Mouse (Mus musculus): ENCODE measurements around the gene Chl1. TPM values are rescaled to one million over a fixed set of nuclear protein-coding genes. Genes with fewer than 3 reads are reported as not detected.

Gene Chl1
- polyA plus RNA-seq, 1 experiment from 2014 or later: 137 TPM

GRCm38 (mm10) chr6:103511290-103511971 lies 1.0 kb downstream of the Chl1 start:
- peak overlapping the region; percentile 98 for H3K27ac ChIP-seq
- H3K9me3 ChIP-seq (ENCODE audit: control insufficient read depth, low read length): no peaks in the 10 kb centered on the region
- H3K4me1 ChIP-seq (replicated peaks; ENCODE audit: control insufficient read depth, insufficient read depth, low read length): peaks cover 18% of the 10 kb centered on the region
- DNase-seq (ENCODE audit: low spot score) (no peak), ATAC-seq (ENCODE audit: low FRiP score) (peak; percentile 58)
- 3% methylated on average over 18 of the region's 18 CpGs for WGBS
- peak overlapping the region; percentile 76 for H3K4me2 ChIP-seq (replicated peaks)
- no peaks in the 10 kb centered on the region; the same call in 1 of the 2 replicates for H3K27me3 ChIP-seq (ENCODE audit: control insufficient read depth, insufficient read depth, low read length)
- peak overlapping the region; percentile 97 for H3K9ac ChIP-seq
- H3K36me3 ChIP-seq (replicated peaks; ENCODE audit: control insufficient read depth, insufficient read depth): no peaks in the 10 kb centered on the region
- H3K4me3 ChIP-seq (replicated peaks; ENCODE audit: low read length): peak overlapping the region; percentile 59

GRCm38 (mm10) chr6:103511972-103512565 lies 1.7 kb downstream of the Chl1 start:
- Histone ChIP-seq H3K4me3 (replicated peaks; ENCODE audit: low read length) (peak overlapping the region; percentile 59), H3K27me3 (ENCODE audit: control insufficient read depth, insufficient read depth, low read length) (no peaks in the 10 kb centered on the region; the same call in 1 of the 2 replicates), H3K4me2 (replicated peaks) (peak overlapping the region; percentile 76), H3K9me3 (ENCODE audit: control insufficient read depth, low read length) (no peaks in the 10 kb centered on the region), H3K9ac (peak overlapping the region; percentile 97), H3K4me1 (replicated peaks; ENCODE audit: control insufficient read depth, insufficient read depth, low read length) (peaks cover 18% of the 10 kb centered on the region), H3K36me3 (replicated peaks; ENCODE audit: control insufficient read depth, insufficient read depth) (no peaks in the 10 kb centered on the region), H3K27ac (peak overlapping the region; percentile 98)
- DNase-seq (ENCODE audit: low spot score) (peak; percentile 80), ATAC-seq (ENCODE audit: low FRiP score) (peak; percentile 86)
- 1% methylated on average over 29 of the region's 29 CpGs for WGBS

GRCm38 (mm10) chr6:103512911-103513321 lies 2.5 kb downstream of the Chl1 start:
- peak overlapping the region; percentile 98 for H3K27ac ChIP-seq
- no peaks in the 10 kb centered on the region for H3K36me3 ChIP-seq (replicated peaks; ENCODE audit: control insufficient read depth, insufficient read depth)
- WGBS: 36% methylated on average over 6 of the region's 6 CpGs
- ATAC-seq (ENCODE audit: low FRiP score) (no peak), DNase-seq (ENCODE audit: low spot score) (peak; percentile 53)
- H3K27me3 ChIP-seq (ENCODE audit: control insufficient read depth, insufficient read depth, low read length): no peaks in the 10 kb centered on the region; the same call in 1 of the 2 replicates
- H3K4me3 ChIP-seq (replicated peaks; ENCODE audit: low read length): peak overlapping the region; percentile 59
- H3K4me1 ChIP-seq (replicated peaks; ENCODE audit: control insufficient read depth, insufficient read depth, low read length): peaks cover 18% of the 10 kb centered on the region
- H3K9ac ChIP-seq: peak overlapping the region; percentile 97
- peak overlapping the region; percentile 76 for H3K4me2 ChIP-seq (replicated peaks)
- no peaks in the 10 kb centered on the region for H3K9me3 ChIP-seq (ENCODE audit: control insufficient read depth, low read length)

GRCm38 (mm10) chr6:103513621-103514241 lies 3.3 kb downstream of the Chl1 start:
- peak overlapping the region; percentile 59 for H3K4me3 ChIP-seq (replicated peaks; ENCODE audit: low read length)
- no peaks in the 10 kb centered on the region for H3K9me3 ChIP-seq (ENCODE audit: control insufficient read depth, low read length)
- DNase-seq (ENCODE audit: low spot score) (peak; percentile 55), ATAC-seq (ENCODE audit: low FRiP score) (no peak)
- WGBS: 31% methylated on average over 8 of the region's 8 CpGs
- H3K27ac ChIP-seq: peak overlapping the region; percentile 98
- peaks cover 18% of the 10 kb centered on the region for H3K4me1 ChIP-seq (replicated peaks; ENCODE audit: control insufficient read depth, insufficient read depth, low read length)
- no peaks in the 10 kb centered on the region for H3K36me3 ChIP-seq (replicated peaks; ENCODE audit: control insufficient read depth, insufficient read depth)
- no peaks in the 10 kb centered on the region; the same call in 1 of the 2 replicates for H3K27me3 ChIP-seq (ENCODE audit: control insufficient read depth, insufficient read depth, low read length)
- peak overlapping the region; percentile 97 for H3K9ac ChIP-seq
- H3K4me2 ChIP-seq (replicated peaks): peak overlapping the region; percentile 76

GRCm38 (mm10) chr6:103514346-103514745 lies 4.0 kb downstream of the Chl1 start:
- peak overlapping the region; percentile 59 for H3K4me3 ChIP-seq (replicated peaks; ENCODE audit: low read length)
- H3K27ac ChIP-seq: peak overlapping the region; percentile 98
- peaks cover 18% of the 10 kb centered on the region for H3K4me1 ChIP-seq (replicated peaks; ENCODE audit: control insufficient read depth, insufficient read depth, low read length)
- H3K9ac ChIP-seq: peak overlapping the region; percentile 97
- ATAC-seq (ENCODE audit: low FRiP score) (no peak), DNase-seq (ENCODE audit: low spot score) (peak; percentile 66)
- H3K36me3 ChIP-seq (replicated peaks; ENCODE audit: control insufficient read depth, insufficient read depth): no peaks in the 10 kb centered on the region
- H3K27me3 ChIP-seq (ENCODE audit: control insufficient read depth, insufficient read depth, low read length): no peaks in the 10 kb centered on the region; the same call in 1 of the 2 replicates
- WGBS: 6% methylated on average over 1 of the region's 1 CpGs
- no peaks in the 10 kb centered on the region for H3K9me3 ChIP-seq (ENCODE audit: control insufficient read depth, low read length)
- H3K4me2 ChIP-seq (replicated peaks): peak overlapping the region; percentile 76

GRCm38 (mm10) chr6:103514756-103515155 lies 4.4 kb downstream of the Chl1 start:
- peak overlapping the region; percentile 59; the same call in 1 of the 2 replicates for H3K4me3 ChIP-seq (replicated peaks; ENCODE audit: low read length)
- no peak for DNase-seq (ENCODE audit: low spot score)
- no peak overlapping the region for H3K9ac ChIP-seq
- peak overlapping the region; percentile 76 for H3K4me2 ChIP-seq (replicated peaks)
- no peaks in the 10 kb centered on the region for H3K36me3 ChIP-seq (replicated peaks; ENCODE audit: control insufficient read depth, insufficient read depth)
- no peaks in the 10 kb centered on the region; the same call in 1 of the 2 replicates for H3K27me3 ChIP-seq (ENCODE audit: control insufficient read depth, insufficient read depth, low read length)
- peaks cover 14% of the 10 kb centered on the region for H3K4me1 ChIP-seq (replicated peaks; ENCODE audit: control insufficient read depth, insufficient read depth, low read length)
- no peak for ATAC-seq (ENCODE audit: low FRiP score)
- H3K27ac ChIP-seq: peak overlapping the region; percentile 98; the same call in 1 of the 2 replicates
- no peaks in the 10 kb centered on the region for H3K9me3 ChIP-seq (ENCODE audit: control insufficient read depth, low read length)
- 35% methylated on average over 1 of the region's 1 CpGs for WGBS

- Histone ChIP-seq H3K27ac (no peak overlapping the region), H3K27me3 (ENCODE audit: control insufficient read depth, insufficient read depth, low read length) (no peaks in the 10 kb centered on the region), H3K4me2 (replicated peaks) (no peak overlapping the region), H3K36me3 (replicated peaks; ENCODE audit: control insufficient read depth, insufficient read depth) (no peaks in the 10 kb centered on the region), H3K9me3 (ENCODE audit: control insufficient read depth, low read length) (no peaks in the 10 kb centered on the region), H3K4me3 (replicated peaks; ENCODE audit: low read length) (no peak overlapping the region), H3K4me1 (replicated peaks; ENCODE audit: control insufficient read depth, insufficient read depth, low read length) (peaks cover 9% of the 10 kb centered on the region; the same call in 1 of the 2 replicates), H3K9ac (no peak overlapping the region)
- DNase-seq (ENCODE audit: low spot score): no peak
- 78% methylated on average over 2 of the region's 2 CpGs for WGBS
- ATAC-seq (ENCODE audit: low FRiP score): no peak
Observed at GRCm38 (mm10) chr6:103519596-103519995, 9.2 kb downstream of the Chl1 start.

GRCm38 (mm10) chr6:103525326-103526024 lies 15.1 kb downstream of the Chl1 start:
- H3K27ac ChIP-seq: no peak overlapping the region
- H3K27me3 ChIP-seq (ENCODE audit: control insufficient read depth, insufficient read depth, low read length): no peaks in the 10 kb centered on the region
- H3K4me2 ChIP-seq (replicated peaks): no peak overlapping the region
- no peak overlapping the region for H3K4me3 ChIP-seq (replicated peaks; ENCODE audit: low read length)
- H3K9me3 ChIP-seq (ENCODE audit: control insufficient read depth, low read length): no peaks in the 10 kb centered on the region
- ATAC-seq (ENCODE audit: low FRiP score) (no peak), DNase-seq (ENCODE audit: low spot score) (no peak)
- H3K36me3 ChIP-seq (replicated peaks; ENCODE audit: control insufficient read depth, insufficient read depth): no peaks in the 10 kb centered on the region
- H3K9ac ChIP-seq: no peak overlapping the region
- peaks cover 8% of the 10 kb centered on the region; the same call in 1 of the 2 replicates for H3K4me1 ChIP-seq (replicated peaks; ENCODE audit: control insufficient read depth, insufficient read depth, low read length)
- WGBS: 82% methylated on average over 2 of the region's 2 CpGs
